In the genomic region with DNA sequence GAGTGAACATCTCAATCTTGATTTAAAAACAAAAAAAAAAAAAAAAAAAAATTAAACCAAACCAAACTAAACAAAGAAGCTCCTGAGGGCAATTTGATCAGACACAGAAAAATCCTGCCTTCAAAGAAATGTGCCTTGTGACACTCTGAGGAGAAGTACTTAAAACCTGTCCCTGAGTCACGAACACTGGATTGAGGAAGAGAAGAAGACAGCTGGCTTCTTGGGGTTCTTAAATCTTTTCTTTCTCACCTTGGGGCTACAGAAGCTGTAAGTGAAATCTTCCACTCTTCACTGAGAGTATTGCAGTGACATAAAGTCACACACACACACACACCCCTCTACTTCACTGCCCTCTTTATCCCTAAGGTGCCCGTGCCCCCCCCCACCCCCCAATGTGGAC, we compare ENCODE assay signal across 9 mouse cellular contexts. TPM values are rescaled to one million over a fixed set of nuclear protein-coding genes. Genes with fewer than 3 reads are reported as not detected.
A peak's percentile ranks its signal among the peaks of the same experiment; 100 is the strongest.
DNase-seq lines count a peak whose midpoint lies in the region; ATAC-seq and TF ChIP-seq lines count a peak whose summit lies in the region.
"Had no signal": no experiment of that assay in that cellular context is flagged by ENCODE, and none has a peak within 500 bp of the region (broad histone marks: within the 10 kb centered on the region; RNA-seq: fewer than 3 reads in every experiment).

No protein-coding gene starts in this region.

- 0 out of 2 replicates have a peak, but pooled peaks have one; percentile 19 for ATAC-seq in embryonic facial prominence, embryonic 11.5 days (replicated peaks; ENCODE audit: insufficient number of reproducible peaks, low FRiP score, low TSS enrichment, low read depth)
- ATAC-seq in hindbrain, postnatal 0 days, result peak; percentile 25; the same call in 1 of the 2 replicates
- 0 out of 2 replicates have a peak, but pooled peaks have one; percentile 4 for ATAC-seq in midbrain, embryonic 16.5 days

- peak overlapping the region; percentile 94 for H3K9ac ChIP-seq in embryonic facial prominence, embryonic 11.5 days (replicated peaks; ENCODE audit: low read length)
- H3K9ac ChIP-seq in hindbrain, postnatal 0 days (replicated peaks; ENCODE audit: low read length), result peak overlapping the region; percentile 96
- peak overlapping the region; percentile 99 for H3K9ac ChIP-seq in midbrain, embryonic 16.5 days (ENCODE audit: low read depth, low read length)

- H3K9me3 ChIP-seq in embryonic facial prominence, embryonic 11.5 days (replicated peaks; ENCODE audit: control insufficient read depth, low read length), result no peaks in the 10 kb centered on the region
- no peaks in the 10 kb centered on the region for H3K9me3 ChIP-seq in hindbrain, postnatal 0 days (ENCODE audit: low read length)
- H3K9me3 ChIP-seq in midbrain, embryonic 16.5 days (replicated peaks; ENCODE audit: control insufficient read depth, low read length, poor library complexity, severe bottlenecking), result no peaks in the 10 kb centered on the region

- H3K4me1 ChIP-seq in kidney, adult 2 months (ENCODE audit: control insufficient read depth, insufficient read depth, low read length), result no peaks in the 10 kb centered on the region
- no peaks in the 10 kb centered on the region for H3K4me1 ChIP-seq in embryonic facial prominence, embryonic 11.5 days (ENCODE audit: control insufficient read depth, insufficient read depth, low read length)
- no peaks in the 10 kb centered on the region for H3K4me1 ChIP-seq in hindbrain, postnatal 0 days (ENCODE audit: insufficient read depth, low read length)
- H3K4me1 ChIP-seq in midbrain, embryonic 16.5 days (ENCODE audit: control insufficient read depth, insufficient read depth, low read length), result peaks cover 21% of the 10 kb centered on the region

- H3K36me3 ChIP-seq in kidney, adult 2 months (ENCODE audit: control insufficient read depth, insufficient read depth, low read length), result no peaks in the 10 kb centered on the region
- no peaks in the 10 kb centered on the region for H3K36me3 ChIP-seq in embryonic facial prominence, embryonic 11.5 days (replicated peaks; ENCODE audit: control insufficient read depth, insufficient read depth, low read depth, low read length)
- H3K36me3 ChIP-seq in hindbrain, postnatal 0 days (ENCODE audit: insufficient read depth, low read length), result no peaks in the 10 kb centered on the region
- no peaks in the 10 kb centered on the region for H3K36me3 ChIP-seq in midbrain, embryonic 16.5 days (ENCODE audit: control insufficient read depth, insufficient read depth, low read length)

- H3K27ac ChIP-seq in kidney, adult 2 months (ENCODE audit: insufficient read depth, low read depth, low read length), result no peak overlapping the region; the same call in 1 of the 2 replicates
- H3K27ac ChIP-seq in embryonic facial prominence, embryonic 11.5 days (replicated peaks; ENCODE audit: low read depth, low read length), result no peak overlapping the region
- H3K27ac ChIP-seq in hindbrain, postnatal 0 days, result peak overlapping the region; percentile 94
- H3K27ac ChIP-seq in midbrain, embryonic 16.5 days (ENCODE audit: low read length), result peak overlapping the region; percentile 96

- peaks cover 4% of the 10 kb centered on the region; the same call in 1 of the 2 replicates for H3K27me3 ChIP-seq in kidney, adult 2 months (replicated peaks; ENCODE audit: control insufficient read depth, insufficient read depth, low read length)
- H3K27me3 ChIP-seq in embryonic facial prominence, embryonic 11.5 days (ENCODE audit: control insufficient read depth, insufficient read depth, low read length), result no peaks in the 10 kb centered on the region
- no peaks in the 10 kb centered on the region for H3K27me3 ChIP-seq in hindbrain, postnatal 0 days (ENCODE audit: insufficient read depth, low read length)
- no peaks in the 10 kb centered on the region for H3K27me3 ChIP-seq in midbrain, embryonic 16.5 days (ENCODE audit: control insufficient read depth, insufficient read depth, low read depth, low read length)

- TF ChIP-seq POLR2A in kidney, adult 2 months (IDR thresholded peaks at IDR 0.05; ENCODE audit: low read depth, low read length), result no peak

- no peak for TF ChIP-seq CTCF in kidney, adult 2 months (conservative IDR thresholded peaks at IDR 0.05; ENCODE audit: insufficient read depth, insufficient read length, low read depth, low read length)
- no peak for TF ChIP-seq CTCF in hindbrain, postnatal 0 days (IDR thresholded peaks at IDR 0.05; ENCODE audit: low read depth)

- DNase-seq in kidney, adult 2 months, result no peak
- DNase-seq in kidney, postnatal 14 days, result no peak
- no peak for DNase-seq in embryonic facial prominence, embryonic 11.5 days (ENCODE audit: low spot score)
- DNase-seq in hindbrain, postnatal 0 days (ENCODE audit: low spot score), result peak; percentile 22
- no peak for DNase-seq in spleen, adult 12 weeks (ENCODE audit: low spot score)
- no peak for DNase-seq in cerebellum, postnatal 25 days
- DNase-seq in ovary, postnatal 14 days (ENCODE audit: low spot score), result no peak

- H3K4me3 ChIP-seq in kidney, adult 2 months (ENCODE audit: insufficient read depth, low read depth, low read length), result peak overlapping the region; percentile 59
- peak overlapping the region; percentile 78 for H3K4me3 ChIP-seq in embryonic facial prominence, embryonic 11.5 days (ENCODE audit: low read depth, low read length)
- peak overlapping the region; percentile 95 for H3K4me3 ChIP-seq in hindbrain, postnatal 0 days (ENCODE audit: low read length)
- peak overlapping the region; percentile 97 for H3K4me3 ChIP-seq in midbrain, embryonic 16.5 days (ENCODE audit: low read depth, low read length)
- H3K4me3 ChIP-seq: myocyte had no signal

- H3K4me2 ChIP-seq in embryonic facial prominence, embryonic 11.5 days (ENCODE audit: low read depth, low read length), result peak overlapping the region; percentile 51
- H3K4me2 ChIP-seq in hindbrain, postnatal 0 days (ENCODE audit: low read depth, low read length), result peak overlapping the region; percentile 81
- H3K4me2 ChIP-seq in midbrain, embryonic 16.5 days (ENCODE audit: low read length), result peak overlapping the region; percentile 76

- 42% methylated on average over 2 of the region's 2 CpGs for WGBS in kidney, adult 2 months
- WGBS in embryonic facial prominence, embryonic 11.5 days, result 13% methylated on average over 2 of the region's 2 CpGs
- 3% methylated on average over 2 of the region's 2 CpGs for whole genome bisulfite sequencing in hindbrain, postnatal 0 days
- WGBS in midbrain, embryonic 16.5 days, result 5% methylated on average over 2 of the region's 2 CpGs

RNA-seq across cellular contexts. Expression of gene Mark1, which starts 0.7 kb away (rescaled TPM):
- polyA plus RNA-seq in kidney, adult 2 months (2012; rRNA removed), result 2.2 and 2.6 TPM in 2 replicates
- polyA plus RNA-seq in embryonic facial prominence, embryonic 11.5 days (2014; fragmentation: Nextera tagmentation; extraction: Ambion mirVana), result 3.9 and 4.4 TPM in 2 replicates
- total RNA-seq in hindbrain, postnatal 0 days (2014; rRNA removed), result 53.4 and 56.5 TPM in 2 replicates
- polyA plus RNA-seq in hindbrain, postnatal 0 days (2015; fragmentation: Nextera tagmentation; extraction: Ambion mirVana), result 10.6 and 11.6 TPM in 2 replicates
- 14.5 and 15.9 TPM in 2 replicates for polyA plus RNA-seq in midbrain, embryonic 16.5 days (2015; fragmentation: Nextera tagmentation; extraction: Ambion mirVana)
- polyA plus RNA-seq: myocyte had no signal

Comparison
In these comparisons a context has a peak if more than half of its experiments do, and no peak if none do; other contexts are left out.
1. H3K27ac ChIP-seq: peak in hindbrain, postnatal 0 days (single experiment) and midbrain, embryonic 16.5 days (single experiment); none in kidney, adult 2 months (single experiment) and embryonic facial prominence, embryonic 11.5 days (single experiment).
2. Peak in every context shown above with its lines, with median percentiles within 50 percentile points of each other: H3K4me3 ChIP-seq, ATAC-seq, H3K4me2 ChIP-seq and H3K9ac ChIP-seq.